ENCODE assay signal across 8 mouse cellular contexts in the genomic region with DNA sequence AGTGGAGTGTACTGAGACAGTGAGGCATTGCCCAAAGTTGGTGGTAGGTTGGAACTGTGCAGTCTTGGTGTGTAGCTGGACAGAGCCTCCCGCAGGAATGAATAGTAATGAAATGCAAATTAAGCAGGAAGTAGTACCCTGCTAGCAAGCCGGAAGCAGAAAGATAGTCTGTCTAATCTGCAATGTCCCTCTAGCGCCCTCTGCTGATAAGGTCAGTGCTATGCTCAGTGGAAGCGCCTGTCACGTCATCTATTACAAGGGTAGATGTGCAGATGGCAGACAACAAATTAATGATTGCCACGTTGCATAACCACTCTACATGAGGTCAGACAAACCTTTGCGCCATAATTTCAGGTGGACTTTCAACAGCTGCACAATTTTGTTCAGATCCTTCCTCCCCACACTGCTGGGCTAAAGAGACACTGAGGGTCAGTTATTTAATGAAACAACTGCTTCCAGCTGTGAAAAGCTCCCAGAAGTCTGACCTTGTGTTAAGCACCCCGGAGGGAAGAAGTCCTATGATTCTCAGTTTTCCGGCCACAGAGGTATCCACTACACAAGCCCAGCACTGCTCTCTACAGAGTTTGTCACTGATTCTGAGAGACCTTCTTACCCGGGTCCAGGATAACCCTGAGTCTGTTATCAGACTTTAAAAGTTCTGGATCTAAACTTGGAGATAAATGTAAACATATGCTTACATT.
DNase-seq lines count a peak whose midpoint lies in the region; ATAC-seq and TF ChIP-seq lines count a peak whose summit lies in the region.

No protein-coding gene starts in this region.

- no peak overlapping the region for H3K27ac ChIP-seq in heart, embryonic 12.5 days (ENCODE audit: poor library complexity, severe bottlenecking)
- no peak overlapping the region for H3K27ac ChIP-seq in MEL (ENCODE audit: control insufficient read depth, low read depth, low read length)

- no peak overlapping the region for H3K9ac ChIP-seq in heart, embryonic 12.5 days
- no peak overlapping the region for H3K9ac ChIP-seq in MEL (ENCODE audit: control insufficient read depth, low read depth, low read length, poor library complexity, severe bottlenecking)

- no peaks in the 10 kb centered on the region for H3K36me3 ChIP-seq in heart, embryonic 12.5 days
- no peaks in the 10 kb centered on the region for H3K36me3 ChIP-seq in MEL (ENCODE audit: control insufficient read depth in 1 of 2, insufficient read depth in 2 of 2, low read length in 2 of 2)

- peak; percentile 26 for DNase-seq in heart, postnatal 4 days
- peak; percentile 4 for DNase-seq in MEL (ENCODE audit: low read depth, low spot score)
- DNase-seq in embryo, embryonic 11 days, result peak; percentile 76
- peak; percentile 71 for DNase-seq in kidney, postnatal 14 days
- DNase-seq in lung, postnatal 4 days, result peak; percentile 44 to 60
- DNase-seq in cerebellum, adult 11-12 months, result no peak

- no peak overlapping the region for H3K4me3 ChIP-seq in heart, embryonic 12.5 days
- H3K4me3 ChIP-seq in MEL (ENCODE audit: control insufficient read depth in 1 of 2, insufficient read depth in 1 of 2, low read depth in 2 of 2, low read length in 2 of 2), result no peak overlapping the region

- TF ChIP-seq RAD21 in MEL (IDR thresholded peaks at IDR 0.05; ENCODE audit: low read depth, low read length), result no peak; the same call in 1 of the 2 replicates

- peak; percentile 12 to 18 (median 17); a peak in 1 of 6 replicates for TF ChIP-seq CTCF in MEL (IDR thresholded peaks at IDR 0.05 in 2 of 3, conservative IDR thresholded peaks at IDR 0.05 in 1 of 3; ENCODE audit: control insufficient read depth in 1 of 3, insufficient read depth in 1 of 3, low read depth in 2 of 3, low read length in 3 of 3, poor library complexity in 1 of 3, severe bottlenecking in 1 of 3)

- H3K4me1 ChIP-seq in heart, embryonic 12.5 days (replicated peaks), result no peaks in the 10 kb centered on the region
- no peaks in the 10 kb centered on the region for H3K4me1 ChIP-seq in MEL (ENCODE audit: control insufficient read depth in 1 of 2, insufficient read depth in 2 of 2, low read length in 2 of 2)

- TF ChIP-seq EP300 in MEL (IDR thresholded peaks at IDR 0.05; ENCODE audit: low read depth in 1 of 2, low read length in 2 of 2), result no peak

- no peak for ATAC-seq in heart, embryonic 12.5 days (ENCODE audit: insufficient number of reproducible peaks, low FRiP score)
- no peak for ATAC-seq in activated CD4-positive, CD25-positive, alpha-beta regulatory T cell, adult 4 months

- H3K4me2 ChIP-seq in heart, embryonic 12.5 days, result no peak overlapping the region

- peaks cover 8% of the 10 kb centered on the region; the same call in 1 of the 2 replicates for H3K9me3 ChIP-seq in heart, embryonic 12.5 days (replicated peaks)
- no peaks in the 10 kb centered on the region for H3K9me3 ChIP-seq in MEL (replicated peaks; ENCODE audit: insufficient read depth, low read length)

- no peaks in the 10 kb centered on the region for H3K79me2 ChIP-seq in MEL (ENCODE audit: control insufficient read depth, insufficient read depth, low read length, poor library complexity)

- no peaks in the 10 kb centered on the region for H3K27me3 ChIP-seq in heart, embryonic 12.5 days (replicated peaks)
- no peaks in the 10 kb centered on the region for H3K27me3 ChIP-seq in MEL (ENCODE audit: control insufficient read depth in 1 of 2, insufficient read depth in 2 of 2, low read length in 2 of 2)

- WGBS in heart, embryonic 12.5 days, result 56% methylated on average over 10 of the region's 10 CpGs

- TF ChIP-seq POLR2A in MEL (IDR thresholded peaks at IDR 0.05; ENCODE audit: control insufficient read depth in 1 of 2, insufficient read depth in 1 of 2, low read depth in 1 of 2, low read length in 2 of 2, poor library complexity in 1 of 2), result no peak

TF ChIP-seq in MEL, 35 proteins besides CTCF, POLR2A, EP300 and RAD21:
- peak; percentile 18; the same call in 1 of the 2 replicates for TF ChIP-seq SMC3 (IDR thresholded peaks at IDR 0.05; ENCODE audit: low read depth, low read length)
- no peak for TF ChIP-seq HCFC1 (IDR thresholded peaks at IDR 0.05; ENCODE audit: low read depth, low read length)
- TF ChIP-seq MAFK (IDR thresholded peaks at IDR 0.05; ENCODE audit: borderline replicate concordance, low read depth, low read length), result no peak
